Mouse (Mus musculus) CH12.LX (cell line): ENCODE measurements around the gene Cblc.

Experiments used
- CTCF ChIP-seq, 2 experiments: IDR thresholded peaks in 1 of 2; conservative IDR thresholded peaks in 1 of 2; 2 replicates each; pipeline ENCODE4 v1.5.1; 2011 to 2012; ENCODE audit warnings: low read depth in 2 of 2, low read length in 2 of 2, improper control_type of control experiment in 1 of 2, inconsistent platforms in 1 of 2, mild to moderate bottlenecking in 1 of 2, moderate library complexity in 1 of 2
- EP300 ChIP-seq: IDR thresholded peaks from 2 replicates; pipeline ENCODE4 v1.6.1; 2011; ENCODE audit warnings: low read length, improper control_type of control experiment
- HCFC1 ChIP-seq: IDR thresholded peaks from 2 replicates; pipeline ENCODE4 v1.6.1; 2012; ENCODE audit warnings: low read depth, mild to moderate bottlenecking, inconsistent platforms, low read length, improper control_type of control experiment
- MAFK ChIP-seq: IDR thresholded peaks from 2 replicates; pipeline ENCODE4 v1.6.1; 2011; ENCODE audit warnings: low read length, improper control_type of control experiment; ENCODE audit not compliant: insufficient replicate concordance
- MAZ ChIP-seq: IDR thresholded peaks from 2 replicates; pipeline ENCODE4 v1.6.1; 2012; ENCODE audit warnings: low read depth, mild to moderate bottlenecking, inconsistent platforms, low read length, improper control_type of control experiment, moderate library complexity
- NELFE ChIP-seq: IDR thresholded peaks from 2 replicates; pipeline ENCODE4 v1.6.1; 2011; ENCODE audit warnings: low read depth, low read length, improper control_type of control experiment
- POLR2A ChIP-seq: IDR thresholded peaks from 2 replicates; pipeline ENCODE4 v1.6.1; 2011; ENCODE audit warnings: low read depth, mild to moderate bottlenecking, improper control_type of control experiment, low read length
- POLR2AphosphoS2 ChIP-seq: IDR thresholded peaks from 2 replicates; pipeline ENCODE4 v1.6.1; 2011; ENCODE audit warnings: low read depth, low read length, improper control_type of control experiment
- TBP ChIP-seq: conservative IDR thresholded peaks from 2 replicates; pipeline ENCODE4 v1.6.1; 2011; ENCODE audit warnings: low read depth, low read length, improper control_type of control experiment
- TCF12 ChIP-seq: IDR thresholded peaks from 2 replicates; pipeline ENCODE4 v1.6.1; 2014; ENCODE audit warnings: low read depth, mild to moderate bottlenecking, inconsistent platforms, low read length, improper control_type of control experiment
- USF1 ChIP-seq: IDR thresholded peaks from 2 replicates; pipeline ENCODE4 v1.6.1; 2014; ENCODE audit warnings: low read depth, mild to moderate bottlenecking, inconsistent platforms, low read length, improper control_type of control experiment
- ZC3H11A ChIP-seq: IDR thresholded peaks from 2 replicates; pipeline ENCODE4 v1.6.1; 2012; ENCODE audit warnings: low read depth, mild to moderate bottlenecking, inconsistent platforms, low read length, improper control_type of control experiment
- ZNF384 ChIP-seq: IDR thresholded peaks from 2 replicates; pipeline ENCODE4 v1.6.1; 2012; ENCODE audit warnings: low read depth, low read length, improper control_type of control experiment, inconsistent platforms

DNA sequence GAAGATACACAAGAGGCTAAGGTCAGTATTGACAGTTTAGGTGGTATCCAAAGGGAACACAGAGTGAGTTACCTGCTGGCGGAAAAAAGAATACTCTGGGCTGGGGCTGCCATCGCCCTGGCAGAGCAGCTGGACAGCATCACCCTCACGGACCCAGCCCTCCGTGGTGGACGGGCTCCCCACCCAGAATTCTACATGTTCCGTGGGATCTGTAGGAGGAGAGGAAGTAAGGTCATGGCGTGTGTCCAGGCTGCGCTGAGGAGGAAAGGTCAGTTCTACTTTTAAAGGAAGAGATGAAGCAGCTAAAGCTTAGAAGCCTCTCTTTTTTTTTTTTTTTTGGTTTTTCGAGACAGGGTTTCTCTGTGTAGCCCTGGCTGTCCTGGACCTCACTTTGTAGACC is 32.0 kb downstream of the Cblc start:
- no peak for TF ChIP-seq ZC3H11A
- TF ChIP-seq POLR2A = no peak
- TF ChIP-seq CTCF (conservative IDR thresholded peaks at IDR 0.05 in 1 of 2, IDR thresholded peaks at IDR 0.05 in 1 of 2; ENCODE audit: low read depth in 2 of 2, low read length in 2 of 2) = no peak
- TF ChIP-seq MAFK = no peak
- no peak for TF ChIP-seq USF1
- no peak for TF ChIP-seq POLR2AphosphoS2
- TF ChIP-seq EP300 = no peak
- no peak for TF ChIP-seq ZNF384
- TF ChIP-seq TCF12 = no peak
- no peak for TF ChIP-seq MAZ
- TF ChIP-seq NELFE = no peak
- no peak for TF ChIP-seq HCFC1
- TF ChIP-seq TBP = no peak
